Mouse (Mus musculus) c-Kit-positive CD71-positive TER-119-negative erythroid progenitor cells, embryonic 14.5 days (primary cell): ENCODE measurements around the gene Alyref.
"Not testable (repeated sequence)": the region's sequence is repeated elsewhere in the genome, so short reads cannot be mapped to it uniquely, and the experiment has no call there.

Experiments
- DNase-seq: peaks from one replicate; pipeline ENCODE4 v3.0.0-alpha.2; 2013; ENCODE audit warnings: low read depth

Alyref gene

GRCm38 (mm10) chr11:120573585-120574277 lies 24.4 kb downstream of the Alyref start:
- no peak for DNase-seq

GRCm38 (mm10) chr11:120572752-120573584 lies 25.2 kb downstream of the Alyref start, which contains the start of gene P4hb:
TSS of gene P4hb (minus strand) at chr11:120573253.
- peak; percentile 97 for DNase-seq

DNA sequence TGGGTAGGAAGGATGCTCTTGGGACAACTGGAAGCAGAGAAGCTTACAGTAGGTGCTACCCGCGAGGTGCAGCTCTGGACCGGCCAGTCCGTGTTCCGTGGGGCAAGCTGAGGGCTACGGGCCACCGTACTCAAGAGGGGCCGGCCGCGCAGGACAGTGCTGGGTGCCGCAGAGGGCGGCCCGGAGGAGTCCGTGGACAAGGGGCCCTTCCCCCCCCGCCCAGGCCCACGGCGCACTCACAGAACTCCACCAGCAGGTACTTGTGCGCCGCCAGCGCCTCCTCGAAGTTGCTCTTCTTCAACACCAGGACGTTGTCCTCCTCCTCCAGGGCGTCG lies 25.8 kb downstream of the Alyref start:
- no peak for DNase-seq

- DNase-seq: no peak
Measured at GRCm38 (mm10) chr11:120571754-120572416, 26.3 kb downstream of the Alyref start.

DNA sequence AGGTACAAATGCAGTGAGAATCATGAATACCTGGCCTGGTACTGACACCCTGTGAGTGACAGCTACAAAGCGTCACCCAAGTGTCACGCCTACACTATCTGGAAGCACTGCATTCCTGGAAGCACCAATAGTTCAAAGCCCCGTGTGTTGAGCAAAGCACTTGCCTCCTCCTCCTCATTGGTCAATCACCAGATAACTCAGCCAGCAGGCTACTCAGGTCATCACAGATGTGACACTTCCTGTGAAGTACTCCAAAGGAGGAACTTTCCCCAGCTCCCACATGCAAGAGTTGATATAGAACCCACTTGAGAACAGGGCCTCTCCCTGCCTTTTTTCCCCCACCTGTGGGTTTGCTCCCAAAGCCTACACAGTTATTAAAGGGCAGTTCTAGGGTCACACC lies 27.0 kb downstream of the Alyref start:
- no peak for DNase-seq

DNA sequence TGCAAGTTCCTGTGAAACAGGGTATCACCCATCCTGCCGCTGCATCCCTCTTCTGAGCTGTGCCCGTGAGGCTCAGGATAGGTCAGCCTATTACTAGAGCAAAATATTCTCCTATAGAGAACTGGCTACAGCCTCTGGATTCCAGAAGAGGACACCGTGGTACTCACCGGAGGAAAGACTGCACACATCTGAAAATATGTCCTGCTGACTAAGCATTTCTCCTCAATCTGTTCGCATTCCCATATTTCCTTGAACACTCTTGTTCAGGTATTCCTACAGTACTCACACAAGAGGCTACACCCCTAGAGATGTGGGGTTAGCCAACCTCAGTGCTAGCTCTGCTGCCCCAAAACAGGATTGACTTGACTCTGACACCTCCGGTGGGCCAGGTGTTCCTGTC lies 29.8 kb downstream of the Alyref start:
- DNase-seq: no peak

- DNase-seq: no peak
Measured at GRCm38 (mm10) chr11:120565114-120565513, 33.1 kb downstream of the Alyref start.

- DNase-seq: no peak
Measured at GRCm38 (mm10) chr11:120562949-120563348, 35.2 kb downstream of the Alyref start.

DNA sequence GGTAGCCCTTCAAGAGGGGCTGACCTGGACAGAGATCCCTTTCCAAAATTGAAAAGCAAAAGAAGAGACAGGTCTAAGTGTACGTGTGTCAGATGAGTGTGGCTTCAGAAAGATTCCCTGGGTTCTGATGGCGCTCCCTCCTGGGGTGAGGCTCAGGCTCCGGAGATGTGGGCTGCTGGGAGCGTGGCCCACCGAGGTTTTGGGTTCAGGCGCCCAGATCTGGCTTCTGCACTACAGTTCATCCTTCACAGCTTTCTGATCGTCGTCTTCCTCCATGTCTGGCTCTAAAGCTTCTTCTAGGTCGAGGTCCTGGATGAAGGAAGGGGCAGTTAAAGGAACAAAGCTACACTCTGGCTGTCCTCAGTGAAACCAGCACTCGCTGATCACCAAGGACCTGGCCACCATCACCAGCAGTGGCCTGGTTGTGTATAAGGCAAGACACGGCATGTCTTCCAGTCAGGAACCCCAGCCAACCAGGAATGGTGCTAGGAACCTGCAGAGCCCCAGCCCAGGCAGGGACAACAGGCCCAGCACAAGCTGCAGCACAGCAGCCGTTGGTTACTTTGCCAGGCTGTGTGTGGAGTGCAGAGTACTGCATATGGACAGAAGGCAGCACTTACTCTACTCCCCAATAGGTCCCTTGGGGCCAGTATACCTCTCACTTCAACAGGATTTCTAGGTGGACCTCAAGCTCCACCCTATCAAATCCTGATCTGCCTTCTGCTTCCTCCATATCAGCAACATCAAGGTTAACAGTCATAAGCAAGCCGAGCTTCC lies 37.0 kb downstream of the Alyref start:
- DNase-seq: no peak

- not testable (repeated sequence) for DNase-seq
Measured at GRCm38 (mm10) chr11:120558843-120559242, 39.3 kb downstream of the Alyref start.

- no peak for DNase-seq
Measured at GRCm38 (mm10) chr11:120555260-120555659, 42.9 kb downstream of the Alyref start.

DNA sequence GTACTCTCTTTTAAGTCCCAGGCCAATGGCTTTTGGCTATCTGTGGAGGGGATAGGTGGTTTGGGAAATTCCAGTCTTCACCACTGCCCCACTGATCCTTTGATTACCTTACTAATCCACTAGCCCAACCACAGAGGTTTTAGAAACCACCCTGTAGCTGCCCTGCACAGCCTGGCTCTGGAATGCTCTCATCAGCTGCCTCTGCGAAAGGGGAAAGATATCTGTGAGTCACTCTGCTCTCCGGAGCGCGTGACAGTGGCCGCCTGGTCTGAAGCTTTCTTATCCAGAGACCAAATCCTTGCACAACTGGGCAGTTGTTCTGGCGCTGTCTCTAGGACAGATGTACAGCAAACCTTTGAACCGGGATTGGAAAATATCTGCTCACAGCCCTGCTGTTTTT lies 43.3 kb downstream of the Alyref start:
- DNase-seq: no peak

GRCm38 (mm10) chr11:120552736-120553135 lies 45.4 kb downstream of the Alyref start:
- no peak for DNase-seq

DNA sequence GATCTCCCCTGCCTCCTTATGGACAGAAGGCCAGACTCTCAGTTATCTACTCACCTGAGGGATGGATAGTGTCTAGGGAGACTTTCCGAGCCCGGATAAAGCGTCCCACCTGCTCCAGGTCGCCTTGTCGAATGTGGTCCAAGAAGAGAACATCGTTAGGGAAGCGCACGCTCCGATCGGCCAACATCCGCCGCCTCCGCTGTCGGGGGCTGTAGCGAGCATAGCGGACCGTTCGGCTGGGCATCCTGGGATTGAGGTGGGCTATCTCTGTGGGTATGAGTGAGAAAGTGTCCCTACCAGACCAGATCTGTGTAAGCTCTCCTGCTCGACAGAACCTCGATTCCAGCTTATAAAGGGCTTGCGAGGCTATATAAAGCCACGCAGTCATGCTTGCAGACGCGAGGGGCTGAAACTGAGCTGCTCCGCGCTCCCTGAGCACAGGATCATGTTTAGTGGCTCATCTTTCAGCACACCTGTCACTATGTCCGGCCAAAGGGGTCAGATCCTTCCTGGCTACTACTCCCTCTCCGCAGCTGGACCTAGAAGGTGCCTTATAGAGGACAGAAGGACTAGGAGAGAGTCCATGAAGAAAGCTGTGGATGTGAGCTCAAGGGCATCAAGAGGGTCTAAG lies 47.2 kb downstream of the Alyref start, which contains the start of gene Ppp1r27:
Ppp1r27 (minus strand) TSS at position 323 of the 631 bp plus-strand sequence.
- no peak for DNase-seq

GRCm38 (mm10) chr11:120549986-120550809 lies 48.0 kb downstream of the Alyref start:
- DNase-seq: no peak

- peak; percentile 80 for DNase-seq
Measured at GRCm38 (mm10) chr11:120549168-120549945, 48.8 kb downstream of the Alyref start, which contains the start of gene Mcrip1. TSS of gene Mcrip1 (minus strand) at chr11:120549727.

- no peak for DNase-seq
Measured at GRCm38 (mm10) chr11:120548786-120549167, 49.4 kb downstream of the Alyref start.

GRCm38 (mm10) chr11:120548214-120548613 lies 50.0 kb downstream of the Alyref start:
- no peak for DNase-seq

- DNase-seq: no peak
Measured at GRCm38 (mm10) chr11:120547469-120547868, 50.7 kb downstream of the Alyref start.

- DNase-seq: no peak
Measured at GRCm38 (mm10) chr11:120545964-120546363, 52.2 kb downstream of the Alyref start.
